Mouse (Mus musculus): ENCODE results near the gene Aurka.

DNA sequence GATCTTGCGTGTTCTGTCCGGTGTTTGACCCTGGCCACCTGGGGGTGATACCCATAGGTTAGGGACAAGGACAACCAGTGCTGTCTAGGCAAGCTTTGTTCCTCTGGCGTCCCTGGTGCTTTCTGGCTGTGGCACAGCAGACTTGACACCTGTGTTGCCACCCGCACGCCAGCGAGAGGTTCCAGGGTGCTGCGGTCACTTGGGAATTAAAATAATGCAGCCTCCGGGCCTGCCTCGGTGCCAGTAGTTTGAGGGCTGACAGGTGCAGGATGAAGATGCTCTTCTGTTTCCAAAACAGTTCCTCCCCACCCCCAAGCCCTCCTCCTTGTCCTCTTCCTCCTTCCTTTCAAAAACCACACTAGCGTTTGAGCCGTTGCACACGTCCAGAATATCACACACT lies 11.6 kb upstream of the Aurka start:
- TF ChIP-seq CTCF (IDR thresholded peaks at IDR 0.05; ENCODE audit: low read depth, low read length), result no peak
- no peak for TF ChIP-seq POLR2A (IDR thresholded peaks at IDR 0.05; ENCODE audit: borderline replicate concordance, low read depth, low read length)
